Mouse (Mus musculus): Measurements from ENCODE around the gene Adam23.

DNA sequence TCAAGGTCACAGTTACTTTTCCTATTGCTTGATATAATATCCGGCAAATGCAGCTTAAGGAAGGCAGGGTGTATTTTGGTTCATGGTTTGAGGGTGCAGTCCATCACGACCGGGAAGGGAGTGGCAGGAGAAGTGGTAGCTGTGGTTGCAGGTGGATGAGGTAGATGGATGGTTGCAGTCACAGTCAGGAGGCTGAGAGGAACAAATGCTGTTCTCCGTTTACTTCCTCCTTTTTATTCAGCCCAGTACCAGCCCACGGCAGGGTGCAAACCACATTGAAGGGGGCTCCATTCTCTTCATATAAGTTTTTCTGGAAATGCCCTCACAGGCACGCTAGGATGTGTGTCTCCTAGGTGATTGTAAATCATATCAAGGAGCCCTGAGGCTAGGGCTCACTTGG lies 37.3 kb upstream of the Adam23 start:
- TF ChIP-seq CTCF (IDR thresholded peaks at IDR 0.05; ENCODE audit: low read depth) (no peak), EP300 (optimal IDR thresholded peaks at IDR 0.05) (no peak)
